Mouse (Mus musculus) forebrain, embryonic 11.5 days (tissue): Measurements from ENCODE around the gene Pianp. TPM values are rescaled to one million over a fixed set of nuclear protein-coding genes. Genes with fewer than 3 reads are reported as not detected.

Experiments used
- ATAC-seq: fragments of 200-750 bp; cut with Nextera tagmentation; replicated peaks from 2 replicates; pipeline ENCODE4 v1.8.0; 2017; ENCODE audit warnings: moderate TSS enrichment; ENCODE audit not compliant: low FRiP score
- DNase-seq: peaks from one replicate; pipeline ENCODE4 v3.0.0-alpha.2; 2017; ENCODE audit warnings: low spot score
- H3K27ac ChIP-seq: fragments of 300-500 bp; sonication (generic); 2 replicates; pipeline ENCODE4 v1.5.1; 2014; ENCODE audit warnings: low read depth, low read length
- H3K27me3 ChIP-seq: fragments of 300-500 bp; sonication (generic); 2 replicates; pipeline ENCODE4 v1.6.1; 2014; ENCODE audit warnings: mild to moderate bottlenecking, low read length, mixed read lengths; ENCODE audit not compliant: control insufficient read depth, insufficient read depth
- H3K36me3 ChIP-seq: fragments of 300-500 bp; sonication (generic); 2 replicates; pipeline ENCODE4 v1.6.1; 2014; ENCODE audit warnings: mild to moderate bottlenecking, low read length, moderate library complexity, mixed read lengths; ENCODE audit not compliant: control insufficient read depth, insufficient read depth
- H3K4me1 ChIP-seq: fragments of 300-500 bp; sonication (generic); replicated peaks from 2 replicates; pipeline ENCODE4 v1.6.1; 2014; ENCODE audit warnings: low read length, mixed read lengths; ENCODE audit not compliant: control insufficient read depth, insufficient read depth
- H3K4me2 ChIP-seq: fragments of 300-500 bp; sonication (generic); 2 replicates; pipeline ENCODE4 v1.6.1; 2014; ENCODE audit warnings: low read depth, mild to moderate bottlenecking, low read length, moderate library complexity, mixed read lengths; ENCODE audit not compliant: severe bottlenecking
- H3K4me3 ChIP-seq: fragments of 300-500 bp; sonication (generic); 2 replicates; pipeline ENCODE4 v1.5.1; 2014; ENCODE audit warnings: low read depth, low read length
- H3K9ac ChIP-seq: fragments of 300-500 bp; sonication (generic); 2 replicates; pipeline ENCODE4 v1.6.1; 2014; ENCODE audit warnings: low read length
- H3K9me3 ChIP-seq: fragments of 300-500 bp; sonication (generic); 2 replicates; pipeline ENCODE4 v1.6.1; 2016; ENCODE audit warnings: low read length, mixed read lengths; ENCODE audit not compliant: control insufficient read depth
- WGBS: fragments of 180-500 bp; shearing (Covaris S2); extraction: QIAGEN DNeasy Blood & Tissue Kit; methylation state at CpG from one replicate; pipeline ENCODE4 v1.1.7; 2014; 5-methylcytosine and 5-hydroxymethylcytosine counted together
- polyA plus RNA-seq: library from polyadenylated mRNA; unstranded; fragments of >200 nt; fragmentation: Nextera tagmentation; extraction: Ambion mirVana; gene quantifications from 2 replicates; pipeline ENCODE4 v1.2.1, GENCODE M21; 2014

Gene Pianp
- 2.5 TPM in 2 replicates for polyA plus RNA-seq

DNA sequence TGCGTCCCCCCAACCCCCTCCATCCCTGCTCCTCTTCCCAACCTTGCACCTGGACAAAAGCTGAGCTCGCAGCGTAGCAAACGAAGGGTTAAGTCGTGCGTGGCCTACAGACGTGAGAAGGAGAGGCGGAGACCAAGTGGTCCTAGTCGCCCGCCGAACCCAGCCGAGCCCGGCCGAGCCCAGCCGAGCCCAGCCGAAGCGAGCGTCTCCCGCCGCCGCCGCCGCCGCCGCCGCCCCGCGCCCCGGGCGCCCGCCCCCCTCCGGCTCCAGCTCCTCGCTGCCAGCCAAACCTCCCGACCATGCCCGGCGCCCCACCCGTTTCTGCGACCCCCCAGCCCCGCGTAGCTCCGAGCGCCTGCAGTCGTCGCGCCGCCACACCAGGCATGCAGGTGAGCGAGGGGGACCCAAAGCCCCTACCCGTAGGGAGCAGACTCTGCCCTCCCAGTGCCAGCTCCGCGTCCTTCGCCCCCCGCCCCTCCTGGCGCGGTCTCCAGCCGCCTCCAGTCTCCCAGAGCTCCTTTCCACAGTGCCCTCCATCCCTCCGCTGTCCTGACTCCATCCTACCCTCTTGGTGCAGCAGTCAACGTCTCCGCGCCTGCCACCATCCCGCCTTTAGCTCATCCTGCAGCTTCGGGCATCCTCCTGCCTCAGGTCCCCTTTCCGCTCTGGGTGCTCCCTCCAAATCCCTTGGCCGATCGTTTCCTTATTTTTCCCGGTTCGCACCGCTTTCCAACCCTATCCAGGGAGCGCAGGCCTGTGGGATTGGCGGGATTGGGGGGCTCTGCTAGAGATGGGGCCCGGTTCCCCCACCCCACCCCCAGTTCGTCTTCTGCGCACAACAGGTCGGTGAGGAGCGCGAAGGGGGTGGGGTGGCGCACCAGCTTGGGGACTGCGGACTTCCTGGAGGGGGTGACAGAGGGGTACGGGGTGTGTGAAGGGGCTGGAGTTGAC is at the start of gene Pianp:
Pianp (plus strand) TSS at position 144 of the 951 bp plus-strand sequence.
- no peaks in the 10 kb centered on the region for H3K36me3 ChIP-seq
- peaks cover 3% of the 10 kb centered on the region; the same call in 1 of the 2 replicates for H3K4me1 ChIP-seq
- no peak within 1 kb of the TSS for H3K27ac ChIP-seq
- H3K9ac ChIP-seq = peak within 1 kb of the TSS; percentile 73
- H3K4me3 ChIP-seq = peak within 1 kb of the TSS; percentile 62
- peak within 1 kb of the TSS; percentile 100 for H3K4me2 ChIP-seq
- peaks cover 58% of the 10 kb centered on the region for H3K27me3 ChIP-seq
- peak; percentile 87 for DNase-seq
- under 1% methylated on average over 63 of the region's 78 CpGs for WGBS
- no peaks in the 10 kb centered on the region for H3K9me3 ChIP-seq
- ATAC-seq = peak; percentile 82

DNA sequence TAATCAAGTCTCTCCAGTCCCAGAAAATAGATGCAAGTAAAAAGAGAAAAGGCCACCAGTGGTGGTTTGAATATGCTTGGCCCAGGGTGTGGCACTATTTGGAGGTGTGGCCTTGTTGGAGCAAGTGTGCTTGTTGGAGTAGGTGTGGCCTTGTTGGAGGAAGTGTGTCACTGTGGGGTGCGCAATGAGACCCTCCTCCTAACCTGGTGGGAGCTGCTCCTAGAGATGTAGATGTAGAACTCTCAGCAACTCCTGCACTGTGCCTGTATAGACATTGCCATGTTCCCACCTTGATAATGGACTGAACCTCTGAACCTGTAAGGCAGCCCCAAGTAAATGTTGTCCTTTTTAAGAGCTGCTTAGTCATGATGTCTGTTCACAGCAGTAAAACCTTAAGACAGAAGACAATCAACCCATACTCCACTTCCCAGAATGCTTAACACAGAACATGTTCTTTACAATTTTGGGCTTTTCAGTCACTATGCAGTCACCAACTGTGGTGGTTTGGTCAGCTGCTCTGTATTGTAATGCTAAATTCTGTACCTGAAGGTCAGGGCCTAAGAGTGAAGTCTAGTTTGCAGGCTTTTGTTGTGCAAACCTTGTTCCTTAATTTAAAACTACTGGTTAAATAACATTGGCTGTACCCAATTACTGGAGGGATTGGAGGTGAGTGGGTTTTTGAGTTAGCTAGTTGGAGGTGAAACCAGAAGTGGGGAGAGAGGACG is 42.3 kb upstream of the Pianp start:
- WGBS = 89% methylated on average over 2 of the region's 2 CpGs

DNA sequence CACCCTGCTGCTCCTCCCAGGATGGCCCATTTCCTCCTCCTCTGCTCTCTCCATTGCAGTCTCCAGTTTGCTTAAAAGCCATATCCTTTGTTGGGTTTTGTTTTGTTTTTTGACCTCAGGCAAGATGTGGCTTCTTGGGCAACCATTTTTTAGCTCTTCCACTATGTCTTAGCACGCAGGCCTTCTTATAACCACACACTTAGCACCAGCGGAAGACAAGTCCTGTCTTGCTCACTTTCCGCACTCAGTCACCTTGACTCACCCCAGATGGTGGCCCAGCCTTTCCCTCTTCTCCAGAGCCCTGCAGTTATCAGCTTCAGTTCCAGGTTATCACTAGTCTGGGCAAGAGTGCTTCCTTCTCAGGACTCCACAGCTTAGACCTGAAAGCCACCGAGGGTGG is 41.3 kb upstream of the Pianp start:
- H3K4me2 ChIP-seq = no peak overlapping the region
- no peaks in the 10 kb centered on the region for H3K4me1 ChIP-seq
- H3K9ac ChIP-seq = no peak overlapping the region
- H3K36me3 ChIP-seq = peaks cover 4% of the 10 kb centered on the region; the same call in 1 of the 2 replicates
- DNase-seq (no peak), ATAC-seq (no peak)
- H3K9me3 ChIP-seq = no peaks in the 10 kb centered on the region
- H3K4me3 ChIP-seq = no peak overlapping the region
- H3K27ac ChIP-seq = no peak overlapping the region
- 96% methylated on average over 4 of the region's 4 CpGs for WGBS
- no peaks in the 10 kb centered on the region for H3K27me3 ChIP-seq

More for the DNA sequence above, 42.3 kb upstream of the Pianp start:
- H3K4me1 ChIP-seq = no peaks in the 10 kb centered on the region
- no peaks in the 10 kb centered on the region; the same call in 1 of the 2 replicates for H3K36me3 ChIP-seq
- no peak overlapping the region for H3K9ac ChIP-seq
- no peaks in the 10 kb centered on the region for H3K9me3 ChIP-seq
- no peak overlapping the region for H3K27ac ChIP-seq
- ATAC-seq = no peak
- H3K4me3 ChIP-seq = no peak overlapping the region
- H3K4me2 ChIP-seq = no peak overlapping the region
- no peaks in the 10 kb centered on the region for H3K27me3 ChIP-seq
- no peak for DNase-seq

DNA sequence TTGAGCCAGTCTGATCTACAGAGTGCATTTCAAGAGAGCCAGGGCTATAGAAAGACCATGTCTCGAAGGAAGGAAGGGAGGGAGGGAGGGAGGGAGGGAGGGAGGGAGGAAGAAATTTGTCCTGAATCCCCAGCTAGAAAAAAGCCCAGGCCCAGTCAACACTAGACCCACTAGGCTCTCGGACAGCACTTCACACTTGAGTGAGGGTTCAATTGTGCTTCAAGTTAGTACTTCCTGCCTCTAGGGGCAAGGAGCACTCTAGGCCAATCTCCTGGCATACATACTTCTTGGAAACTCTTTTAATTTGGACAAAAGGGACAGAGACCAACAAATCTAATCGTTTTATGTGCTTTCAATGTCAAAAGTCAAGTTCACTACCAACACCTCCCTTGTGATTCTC is 38.4 kb upstream of the Pianp start:
- no peaks in the 10 kb centered on the region for H3K9me3 ChIP-seq

DNA sequence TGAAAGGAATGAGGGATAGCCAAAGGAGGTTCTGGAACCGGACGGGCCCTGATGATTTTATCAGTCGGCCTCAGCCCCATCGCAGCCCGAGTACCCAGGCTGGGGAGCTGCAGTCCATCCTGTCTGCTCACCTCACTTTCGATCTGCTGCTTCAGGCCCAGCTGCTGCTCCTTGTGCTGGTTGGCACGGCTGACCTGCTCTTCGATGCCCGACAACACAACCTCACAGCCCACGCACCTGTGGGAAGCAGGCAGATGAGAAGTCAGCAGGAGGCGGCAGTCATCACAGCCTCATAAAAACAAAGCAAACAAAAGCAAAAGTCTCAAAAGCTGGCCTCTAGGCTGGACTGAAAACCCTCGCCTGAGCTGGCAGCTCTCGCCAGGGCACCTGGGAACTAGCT is 36.5 kb upstream of the Pianp start:
- no peaks in the 10 kb centered on the region for H3K9me3 ChIP-seq
- H3K27ac ChIP-seq = no peak overlapping the region
- DNase-seq (no peak), ATAC-seq (no peak)
- no peak overlapping the region for H3K9ac ChIP-seq
- peaks cover 5% of the 10 kb centered on the region; the same call in 1 of the 2 replicates for H3K4me1 ChIP-seq
- no peak overlapping the region for H3K4me2 ChIP-seq
- H3K4me3 ChIP-seq = no peak overlapping the region
- H3K27me3 ChIP-seq = no peaks in the 10 kb centered on the region
- WGBS = 91% methylated on average over 13 of the region's 13 CpGs
- H3K36me3 ChIP-seq = peaks cover 6% of the 10 kb centered on the region; the same call in 1 of the 2 replicates

More for the DNA sequence above, 38.4 kb upstream of the Pianp start:
- H3K27ac ChIP-seq = no peak overlapping the region
- DNase-seq (no peak), ATAC-seq (no peak)
- H3K36me3 ChIP-seq = peaks cover 6% of the 10 kb centered on the region; the same call in 1 of the 2 replicates
- 85% methylated on average over 3 of the region's 3 CpGs for WGBS
- H3K4me3 ChIP-seq = no peak overlapping the region
- H3K4me1 ChIP-seq = no peaks in the 10 kb centered on the region
- H3K27me3 ChIP-seq = no peaks in the 10 kb centered on the region
- no peak overlapping the region for H3K9ac ChIP-seq
- no peak overlapping the region for H3K4me2 ChIP-seq

DNA sequence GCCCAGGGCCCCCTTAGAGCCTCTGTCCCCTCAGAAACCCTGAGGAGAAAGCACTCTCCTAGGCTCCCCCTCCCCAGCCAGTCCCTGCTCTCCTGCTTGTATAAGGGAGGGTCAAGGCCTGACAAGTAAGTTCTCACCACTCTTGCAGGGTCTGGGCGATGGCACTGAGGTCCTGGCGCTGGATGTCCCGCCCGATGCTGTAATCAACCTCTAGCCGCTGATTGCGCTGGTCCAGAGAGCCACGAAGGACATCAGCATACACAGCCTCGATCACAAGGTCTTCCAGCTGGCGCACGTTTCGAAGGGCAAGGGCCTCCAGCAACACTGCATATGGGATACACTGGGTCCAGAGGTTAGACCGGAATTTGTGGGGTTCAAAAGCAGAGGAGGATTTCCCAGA is 35.5 kb upstream of the Pianp start:
- ATAC-seq (no peak), DNase-seq (no peak)
- Histone ChIP-seq H3K27me3 (no peaks in the 10 kb centered on the region), H3K9me3 (no peaks in the 10 kb centered on the region), H3K4me2 (no peak overlapping the region), H3K9ac (no peak overlapping the region), H3K36me3 (peaks cover 6% of the 10 kb centered on the region; the same call in 1 of the 2 replicates), H3K4me1 (peaks cover 5% of the 10 kb centered on the region; the same call in 1 of the 2 replicates), H3K4me3 (no peak overlapping the region), H3K27ac (no peak overlapping the region)
- 96% methylated on average over 12 of the region's 12 CpGs for WGBS

DNA sequence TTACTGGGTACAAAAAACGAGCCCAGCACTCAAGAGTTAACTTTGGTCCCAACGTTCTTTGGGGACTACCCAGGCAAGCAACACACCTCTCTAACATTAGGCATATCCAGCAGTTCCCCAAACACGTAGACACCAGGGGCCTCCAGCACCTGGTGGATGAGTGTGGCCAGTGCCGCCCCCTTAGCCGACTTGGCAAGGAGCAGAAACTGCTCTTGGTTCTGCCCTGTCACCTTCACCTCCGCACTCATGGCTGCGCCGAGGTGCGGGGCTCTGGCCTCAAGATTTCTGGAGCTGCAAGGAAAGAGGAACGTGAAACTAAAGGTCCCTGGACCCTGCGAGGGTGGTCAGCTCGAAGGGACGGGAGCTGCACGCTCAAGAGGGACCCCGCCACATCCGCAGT is 31.9 kb upstream of the Pianp start:
- Histone ChIP-seq H3K9ac (peak overlapping the region; percentile 95), H3K9me3 (no peaks in the 10 kb centered on the region), H3K4me1 (peaks cover 7% of the 10 kb centered on the region; the same call in 1 of the 2 replicates), H3K27ac (no peak overlapping the region), H3K36me3 (peaks cover 4% of the 10 kb centered on the region; the same call in 1 of the 2 replicates), H3K27me3 (no peaks in the 10 kb centered on the region), H3K4me3 (peak overlapping the region; percentile 78), H3K4me2 (peak overlapping the region; percentile 92)
- no peak for DNase-seq
- WGBS = 44% methylated on average over 16 of the region's 16 CpGs
- ATAC-seq = peak; percentile 28

DNA sequence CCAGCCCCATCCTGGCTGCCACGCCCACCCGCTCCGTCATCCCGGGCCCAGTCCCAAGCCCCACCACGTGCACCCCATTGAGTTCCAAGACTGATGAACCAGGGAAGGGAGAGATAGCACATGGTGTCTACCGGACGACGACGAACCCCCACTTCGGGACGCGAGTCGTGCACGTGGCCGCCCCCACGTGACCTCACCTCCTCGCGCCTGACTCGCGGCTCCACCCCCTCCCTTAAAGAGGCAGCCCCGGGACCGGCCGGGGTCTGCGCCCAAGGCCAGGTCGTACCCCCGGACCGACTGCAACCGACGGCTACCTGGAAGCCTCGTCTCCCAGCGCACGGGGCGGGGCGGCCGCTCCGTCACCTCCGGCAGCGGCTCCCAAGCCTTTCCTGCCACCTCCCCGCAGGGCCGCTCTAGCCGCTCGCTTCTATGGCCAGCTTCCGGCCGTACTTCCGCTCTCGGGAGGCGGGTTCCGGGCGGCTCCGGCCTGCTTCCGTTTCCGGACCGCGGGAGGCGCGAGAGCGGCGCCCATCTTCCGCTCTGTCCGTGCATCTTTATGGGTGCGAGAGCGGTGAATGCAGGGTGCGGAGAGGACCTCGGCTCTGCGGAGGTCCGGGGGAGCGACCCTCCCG is 31.3 kb upstream of the Pianp start, which contains the start of gene Cops7a:
Cops7a (minus strand) TSS at position 451 of the 632 bp plus-strand sequence.
- Histone ChIP-seq H3K4me3 (peak within 1 kb of the TSS; percentile 78), H3K4me1 (peaks cover 7% of the 10 kb centered on the region; the same call in 1 of the 2 replicates), H3K27me3 (no peaks in the 10 kb centered on the region), H3K9ac (peak within 1 kb of the TSS; percentile 95), H3K4me2 (peak within 1 kb of the TSS; percentile 92), H3K9me3 (no peaks in the 10 kb centered on the region), H3K36me3 (peaks cover 3% of the 10 kb centered on the region; the same call in 1 of the 2 replicates), H3K27ac (peak within 1 kb of the TSS; percentile 83)
- WGBS = under 1% methylated on average over 68 of the region's 68 CpGs
- ATAC-seq (peak; percentile 96), DNase-seq (peak; percentile 97)
